Mouse (Mus musculus): ENCODE results near the gene Inpp5f. TPM values are rescaled to one million over a fixed set of nuclear protein-coding genes. Genes with fewer than 3 reads are reported as not detected.
A peak's percentile ranks its signal among the peaks of the same experiment; 100 is the strongest.

Gene Inpp5f
- polyA plus RNA-seq, 1 experiment from 2014 or later, result 257 TPM

DNA sequence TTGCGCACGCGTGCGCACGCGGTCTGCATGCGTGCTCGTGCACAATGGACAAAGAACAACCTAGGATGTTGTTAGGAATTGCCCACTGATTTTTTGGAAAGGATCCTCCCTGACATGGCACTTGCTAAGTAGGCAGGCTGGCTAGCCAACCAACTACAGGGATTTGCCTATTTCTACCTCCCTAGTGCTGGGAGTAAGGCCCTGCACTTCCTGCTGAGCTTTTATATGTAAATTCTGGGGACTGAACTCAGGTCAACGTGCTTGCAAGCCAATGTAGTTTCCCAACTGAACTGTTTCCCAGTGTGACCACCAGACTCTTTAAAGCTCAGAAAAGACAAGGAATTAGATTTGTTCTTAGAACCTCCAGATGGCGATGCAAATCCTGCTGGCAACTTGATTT, 115.9 kb downstream of the Inpp5f start:
- Histone ChIP-seq H3K9me3 (replicated peaks; ENCODE audit: control insufficient read depth, low read length) (no peaks in the 10 kb centered on the region), H3K27me3 (replicated peaks; ENCODE audit: control insufficient read depth, insufficient read depth, low read length) (no peaks in the 10 kb centered on the region), H3K9ac (ENCODE audit: low read length) (no peak overlapping the region), H3K4me2 (ENCODE audit: low read length) (no peak overlapping the region), H3K4me3 (ENCODE audit: low read depth, low read length) (no peak overlapping the region), H3K36me3 (ENCODE audit: control insufficient read depth, insufficient read depth, low read length) (peaks cover 12% of the 10 kb centered on the region), H3K27ac (ENCODE audit: low read depth, low read length) (no peak overlapping the region), H3K4me1 (ENCODE audit: control insufficient read depth, insufficient read depth, low read length) (0 out of 2 replicates have a peak, but pooled peaks cover 2% of the 10 kb centered on the region)
- ATAC-seq, result no peak
- DNase-seq (ENCODE audit: low spot score), result peak; percentile 10
- WGBS, result 45% methylated on average over 10 of the region's 10 CpGs

DNA sequence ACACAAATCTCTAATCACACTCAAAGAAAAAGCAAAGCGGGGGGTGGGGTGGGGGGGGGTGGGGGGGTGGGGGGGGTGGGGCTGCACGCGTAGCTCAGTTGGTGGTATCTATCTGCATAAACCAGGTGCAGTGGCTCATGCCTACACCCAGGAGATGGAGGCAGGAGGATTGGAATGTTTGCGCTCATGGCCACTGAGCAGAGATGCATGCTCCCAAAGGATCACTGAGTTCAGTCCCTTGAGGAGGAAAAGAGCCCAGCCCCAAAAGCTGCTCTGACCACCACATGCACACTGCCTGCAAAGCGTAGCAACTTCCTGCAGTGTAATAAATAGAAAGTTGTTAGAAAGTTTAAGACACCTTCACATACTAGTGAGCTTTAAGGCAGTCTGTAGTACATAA, 116.6 kb downstream of the Inpp5f start:
- Histone ChIP-seq H3K36me3 (ENCODE audit: control insufficient read depth, insufficient read depth, low read length) (peaks cover 7% of the 10 kb centered on the region; the same call in 1 of the 2 replicates), H3K27me3 (replicated peaks; ENCODE audit: control insufficient read depth, insufficient read depth, low read length) (no peaks in the 10 kb centered on the region), H3K4me3 (ENCODE audit: low read depth, low read length) (no peak overlapping the region), H3K4me1 (ENCODE audit: control insufficient read depth, insufficient read depth, low read length) (0 out of 2 replicates have a peak, but pooled peaks cover 2% of the 10 kb centered on the region), H3K9ac (ENCODE audit: low read length) (no peak overlapping the region), H3K9me3 (replicated peaks; ENCODE audit: control insufficient read depth, low read length) (no peaks in the 10 kb centered on the region), H3K4me2 (ENCODE audit: low read length) (no peak overlapping the region), H3K27ac (ENCODE audit: low read depth, low read length) (no peak overlapping the region)
- WGBS, result 38% methylated on average over 4 of the region's 5 CpGs
- ATAC-seq (no peak), DNase-seq (ENCODE audit: low spot score) (no peak)

DNA sequence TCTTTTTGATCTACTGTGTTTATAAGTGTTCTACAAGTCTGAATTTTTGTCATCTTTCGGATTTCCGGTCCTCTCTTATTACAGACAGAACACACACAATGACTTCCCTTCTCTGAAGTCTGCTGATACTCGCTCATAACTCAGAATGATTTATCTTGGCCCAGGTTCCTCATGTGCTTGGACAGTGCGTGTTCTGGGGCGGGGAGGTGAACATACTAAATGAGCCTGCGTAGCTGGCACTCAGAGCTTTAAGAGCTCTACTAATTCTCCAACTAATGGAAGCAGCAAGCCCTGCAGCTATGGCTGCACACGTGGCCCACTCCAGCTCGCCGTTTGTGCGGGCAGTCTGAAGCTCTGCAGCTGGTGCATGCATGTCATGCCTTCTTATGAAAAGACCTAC, 117.6 kb downstream of the Inpp5f start:
- Histone ChIP-seq H3K9ac (ENCODE audit: low read length) (no peak overlapping the region), H3K9me3 (replicated peaks; ENCODE audit: control insufficient read depth, low read length) (no peaks in the 10 kb centered on the region), H3K4me3 (ENCODE audit: low read depth, low read length) (no peak overlapping the region), H3K4me2 (ENCODE audit: low read length) (no peak overlapping the region), H3K27ac (ENCODE audit: low read depth, low read length) (no peak overlapping the region), H3K36me3 (ENCODE audit: control insufficient read depth, insufficient read depth, low read length) (no peaks in the 10 kb centered on the region), H3K4me1 (ENCODE audit: control insufficient read depth, insufficient read depth, low read length) (0 out of 2 replicates have a peak, but pooled peaks cover 2% of the 10 kb centered on the region), H3K27me3 (replicated peaks; ENCODE audit: control insufficient read depth, insufficient read depth, low read length) (no peaks in the 10 kb centered on the region)
- ATAC-seq, result no peak
- DNase-seq (ENCODE audit: low spot score), result no peak
- WGBS, result 96% methylated on average over 10 of the region's 10 CpGs

DNA sequence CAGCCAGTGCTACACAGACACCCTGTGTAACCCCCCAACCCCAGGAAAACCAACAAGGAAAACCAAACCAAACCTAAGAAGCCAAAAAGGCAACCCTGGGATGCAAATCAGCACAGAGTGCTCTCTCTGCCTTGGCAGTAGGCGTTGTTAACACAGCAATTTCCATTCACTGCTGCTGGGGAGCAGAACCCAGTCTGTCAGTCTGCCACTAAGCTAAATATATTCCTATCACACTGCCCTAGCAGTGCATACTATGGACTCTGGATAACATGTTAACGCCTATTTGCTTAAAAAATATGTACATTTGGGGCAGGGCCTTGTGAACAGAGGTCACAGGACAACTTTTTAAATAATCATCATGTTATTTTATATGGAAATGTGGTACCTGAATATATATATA, 120.5 kb downstream of the Inpp5f start:
- DNase-seq (ENCODE audit: low spot score) (no peak), ATAC-seq (no peak)
- 68% methylated on average over 2 of the region's 2 CpGs for WGBS
- 0 out of 2 replicates have a peak, but pooled peaks cover 3% of the 10 kb centered on the region for H3K9me3 ChIP-seq (replicated peaks; ENCODE audit: control insufficient read depth, low read length)
- no peak overlapping the region for H3K4me2 ChIP-seq (ENCODE audit: low read length)
- H3K4me3 ChIP-seq (ENCODE audit: low read depth, low read length), result no peak overlapping the region
- H3K27me3 ChIP-seq (replicated peaks; ENCODE audit: control insufficient read depth, insufficient read depth, low read length), result no peaks in the 10 kb centered on the region
- 0 out of 2 replicates have a peak, but pooled peaks cover 3% of the 10 kb centered on the region for H3K36me3 ChIP-seq (ENCODE audit: control insufficient read depth, insufficient read depth, low read length)
- H3K9ac ChIP-seq (ENCODE audit: low read length), result no peak overlapping the region
- H3K27ac ChIP-seq (ENCODE audit: low read depth, low read length), result no peak overlapping the region
- H3K4me1 ChIP-seq (ENCODE audit: control insufficient read depth, insufficient read depth, low read length), result 0 out of 2 replicates have a peak, but pooled peaks cover 2% of the 10 kb centered on the region

DNA sequence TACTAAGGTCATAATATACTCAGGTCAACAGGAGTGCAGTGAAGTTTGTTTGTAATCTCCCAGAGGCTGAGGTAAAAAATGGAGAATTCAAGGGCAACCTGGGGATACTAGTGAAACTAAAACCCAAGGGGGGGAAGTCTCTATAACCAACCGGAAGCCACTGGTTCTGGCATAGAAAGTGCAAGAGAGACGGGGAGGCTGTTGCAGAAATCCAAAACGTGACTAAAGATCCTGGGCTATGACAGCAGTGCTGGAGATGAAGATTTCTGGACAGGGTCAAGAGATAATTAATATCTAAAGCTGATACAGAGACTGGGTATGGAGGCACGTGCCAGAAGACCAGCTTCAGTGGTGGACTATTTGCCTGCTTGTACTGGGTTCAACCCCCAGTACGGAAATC, 126.9 kb downstream of the Inpp5f start:
- peak overlapping the region; percentile 90 for H3K4me2 ChIP-seq (ENCODE audit: low read length)
- ATAC-seq, result no peak
- H3K27me3 ChIP-seq (replicated peaks; ENCODE audit: control insufficient read depth, insufficient read depth, low read length), result no peaks in the 10 kb centered on the region
- no peak overlapping the region for H3K4me3 ChIP-seq (ENCODE audit: low read depth, low read length)
- peaks cover 14% of the 10 kb centered on the region; the same call in 1 of the 2 replicates for H3K4me1 ChIP-seq (ENCODE audit: control insufficient read depth, insufficient read depth, low read length)
- 0 out of 2 replicates have a peak, but pooled peaks cover 3% of the 10 kb centered on the region for H3K9me3 ChIP-seq (replicated peaks; ENCODE audit: control insufficient read depth, low read length)
- peak overlapping the region; percentile 95; the same call in 1 of the 2 replicates for H3K9ac ChIP-seq (ENCODE audit: low read length)
- DNase-seq (ENCODE audit: low spot score), result no peak
- H3K27ac ChIP-seq (ENCODE audit: low read depth, low read length), result no peak overlapping the region
- H3K36me3 ChIP-seq (ENCODE audit: control insufficient read depth, insufficient read depth, low read length), result 0 out of 2 replicates have a peak, but pooled peaks cover 3% of the 10 kb centered on the region
- 76% methylated on average over 5 of the region's 5 CpGs for WGBS

DNA sequence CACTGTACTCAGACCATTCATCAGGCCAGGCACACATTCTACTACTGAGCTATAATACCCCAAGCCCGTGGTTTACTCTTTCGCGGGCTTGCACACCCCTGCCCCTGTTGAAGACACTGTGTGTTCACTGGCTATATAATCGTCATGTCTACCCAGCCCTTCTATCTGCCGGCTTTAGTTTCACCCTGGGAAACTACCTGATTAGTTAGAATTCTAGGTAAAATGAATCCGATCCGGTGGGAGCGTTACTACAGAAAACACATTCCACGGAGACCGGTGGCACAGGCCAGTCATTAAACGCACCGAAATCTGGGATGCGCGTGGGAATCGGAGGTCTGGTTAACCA, 128.0 kb downstream of the Inpp5f start:
- H3K36me3 ChIP-seq (ENCODE audit: control insufficient read depth, insufficient read depth, low read length), result 0 out of 2 replicates have a peak, but pooled peaks cover 3% of the 10 kb centered on the region

DNA sequence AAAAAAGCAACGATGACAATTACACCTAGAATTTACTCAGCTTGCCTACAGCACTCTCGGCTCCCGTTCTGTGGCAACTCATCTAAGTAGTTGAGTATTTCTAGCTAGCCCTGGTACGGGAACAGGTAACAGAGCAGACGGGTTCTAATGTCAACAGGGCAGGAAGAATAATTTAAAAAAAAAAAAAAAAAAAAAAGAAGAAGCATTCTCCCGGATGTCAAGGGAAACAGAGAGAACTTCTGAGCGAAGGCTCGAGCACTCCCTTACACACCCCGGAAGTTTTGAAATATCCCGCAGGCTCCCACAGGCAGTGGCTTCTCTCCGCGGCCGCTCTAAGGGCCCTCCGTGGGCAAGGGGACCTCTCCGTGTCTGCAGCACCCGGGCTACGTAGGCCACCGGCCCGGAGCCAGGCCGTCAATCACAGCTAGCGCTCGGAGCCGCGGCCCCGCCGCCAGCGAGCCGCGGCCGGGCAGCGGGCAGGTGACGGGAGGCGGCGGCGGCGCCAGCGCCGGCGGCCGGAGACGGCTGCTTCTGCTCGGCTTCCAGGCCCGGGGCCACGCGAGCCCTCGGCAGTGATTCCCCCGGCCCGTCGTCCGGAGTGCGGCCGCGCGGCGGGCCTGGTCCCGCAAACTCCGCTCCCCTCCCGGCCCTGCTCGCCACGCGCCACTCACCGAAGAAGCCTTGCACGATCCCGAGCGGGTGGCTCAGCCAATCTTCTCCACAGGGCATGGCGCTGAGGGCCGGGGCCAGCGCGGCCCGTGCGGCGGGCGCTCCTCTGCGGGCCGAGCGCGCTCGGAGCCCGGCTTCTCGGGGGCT, 128.5 kb downstream of the Inpp5f start:
- Histone ChIP-seq H3K4me2 (ENCODE audit: low read length) (peak overlapping the region; percentile 90), H3K4me1 (ENCODE audit: control insufficient read depth, insufficient read depth, low read length) (peaks cover 18% of the 10 kb centered on the region; the same call in 1 of the 2 replicates), H3K9ac (ENCODE audit: low read length) (peak overlapping the region; percentile 95), H3K9me3 (replicated peaks; ENCODE audit: control insufficient read depth, low read length) (0 out of 2 replicates have a peak, but pooled peaks cover under 1% of the 10 kb centered on the region), H3K27me3 (replicated peaks; ENCODE audit: control insufficient read depth, insufficient read depth, low read length) (no peaks in the 10 kb centered on the region), H3K36me3 (ENCODE audit: control insufficient read depth, insufficient read depth, low read length) (no peaks in the 10 kb centered on the region), H3K27ac (ENCODE audit: low read depth, low read length) (peak overlapping the region; percentile 86), H3K4me3 (ENCODE audit: low read depth, low read length) (peak overlapping the region; percentile 98)
- DNase-seq (ENCODE audit: low spot score) (peak; percentile 50), ATAC-seq (peak; percentile 45)
- WGBS, result under 1% methylated on average over 62 of the region's 80 CpGs

More for the DNA sequence above, 128.0 kb downstream of the Inpp5f start:
- ATAC-seq (no peak), DNase-seq (ENCODE audit: low spot score) (no peak)
- Histone ChIP-seq H3K4me2 (ENCODE audit: low read length) (peak overlapping the region; percentile 90), H3K27me3 (replicated peaks; ENCODE audit: control insufficient read depth, insufficient read depth, low read length) (no peaks in the 10 kb centered on the region), H3K27ac (ENCODE audit: low read depth, low read length) (no peak overlapping the region), H3K4me3 (ENCODE audit: low read depth, low read length) (peak overlapping the region; percentile 98), H3K9ac (ENCODE audit: low read length) (peak overlapping the region; percentile 95), H3K9me3 (replicated peaks; ENCODE audit: control insufficient read depth, low read length) (0 out of 2 replicates have a peak, but pooled peaks cover 3% of the 10 kb centered on the region), H3K4me1 (ENCODE audit: control insufficient read depth, insufficient read depth, low read length) (peaks cover 15% of the 10 kb centered on the region; the same call in 1 of the 2 replicates)
- 1% methylated on average over 15 of the region's 15 CpGs for WGBS

DNA sequence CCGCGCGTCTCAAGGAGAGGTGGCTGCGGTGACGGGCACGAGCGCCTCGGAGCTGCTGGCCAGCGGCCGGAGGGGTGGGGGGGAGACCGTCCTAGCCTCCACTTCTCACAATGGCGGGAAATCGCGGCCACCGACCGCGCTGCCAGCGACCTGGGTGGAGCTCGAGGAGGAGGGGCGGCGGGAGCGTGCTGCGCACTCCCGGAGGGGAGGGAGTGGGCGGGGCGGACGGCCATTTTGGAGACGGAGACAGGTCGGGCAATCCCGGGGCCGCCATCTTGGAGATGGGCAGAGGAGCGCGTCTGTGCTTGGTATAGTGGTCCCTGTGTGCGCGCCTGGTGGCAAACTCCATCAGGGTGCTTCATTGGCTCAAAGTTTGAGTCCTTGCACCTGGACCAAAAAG, 129.2 kb downstream of the Inpp5f start, which contains the start of gene Mcmbp:
Gene Mcmbp (minus strand): TSS at position 162 of the 400 bp plus-strand sequence.
- WGBS, result under 1% methylated on average over 28 of the region's 35 CpGs
- Histone ChIP-seq H3K9me3 (replicated peaks; ENCODE audit: control insufficient read depth, low read length) (no peaks in the 10 kb centered on the region), H3K4me3 (ENCODE audit: low read depth, low read length) (peak within 1 kb of the TSS; percentile 98), H3K27ac (ENCODE audit: low read depth, low read length) (peak within 1 kb of the TSS; percentile 86), H3K4me1 (ENCODE audit: control insufficient read depth, insufficient read depth, low read length) (peaks cover 18% of the 10 kb centered on the region; the same call in 1 of the 2 replicates), H3K4me2 (ENCODE audit: low read length) (peak within 1 kb of the TSS; percentile 90), H3K9ac (ENCODE audit: low read length) (peak within 1 kb of the TSS; percentile 95), H3K27me3 (replicated peaks; ENCODE audit: control insufficient read depth, insufficient read depth, low read length) (no peaks in the 10 kb centered on the region), H3K36me3 (ENCODE audit: control insufficient read depth, insufficient read depth, low read length) (no peaks in the 10 kb centered on the region)
- DNase-seq (ENCODE audit: low spot score) (peak; percentile 97), ATAC-seq (peak; percentile 88)

Data from forebrain, embryonic 14.5 days (tissue).